Mouse (Mus musculus): ENCODE data around the gene Gm20388.

GRCm38 (mm10) chr8:120487377-120487728 lies 576.7 kb downstream of the Gm20388 start:
- TF ChIP-seq CTCF (IDR thresholded peaks at IDR 0.05; ENCODE audit: insufficient read depth, low read depth, low read length), result no peak
- peak; percentile 9; the same call in 1 of the 2 replicates for TF ChIP-seq POLR2A (IDR thresholded peaks at IDR 0.05; ENCODE audit: insufficient read depth, low read depth, low read length)

Measured in olfactory bulb, adult 2 months (tissue).